In the genomic region with DNA sequence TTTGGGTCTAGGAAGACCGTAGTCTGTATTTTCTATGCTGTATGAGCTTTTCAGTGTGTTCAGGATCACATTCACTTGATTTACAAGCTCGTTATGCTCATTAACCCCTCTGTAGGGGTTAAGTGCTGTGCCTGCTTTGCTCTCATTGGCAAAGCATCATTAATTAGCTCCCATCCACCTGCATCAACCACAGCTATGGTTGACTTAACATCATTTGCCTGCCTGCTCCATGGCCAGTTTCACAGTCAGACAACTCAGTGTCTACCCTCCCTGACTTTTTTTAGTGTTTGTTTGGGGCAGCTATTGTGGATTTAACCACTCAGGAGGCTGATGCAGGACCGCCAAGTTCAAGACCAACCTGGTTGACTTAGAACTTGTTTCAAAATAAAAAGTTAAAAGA, we compare ENCODE assay signal across 16 mouse cellular contexts.
"Had no signal": no experiment of that assay in that cellular context is flagged by ENCODE, and none has a peak within 500 bp of the region (broad histone marks: within the 10 kb centered on the region; RNA-seq: fewer than 3 reads in every experiment).

No protein-coding gene starts in this region.

- H3K27me3 ChIP-seq: limb, embryonic 12.5 days; limb, embryonic 15.5 days had no signal

- H3K9ac ChIP-seq: limb, embryonic 12.5 days; limb, embryonic 15.5 days had no signal

- ATAC-seq: intestine, postnatal 0 days had no signal

- H3K36me3 ChIP-seq: limb, embryonic 12.5 days had no signal

- DNase-seq: kidney, adult 2 months; kidney, postnatal 4 days; left cerebral cortex, postnatal 4 days; lung, adult 2 months; lung, postnatal 14 days; lung, postnatal 4 days; midbrain, embryonic 14.5 days; right cerebral cortex, adult 18-20 months; right cerebral cortex, postnatal 14 days; right cerebral cortex, postnatal 4 days; thymus, postnatal 25 days had no signal

- H3K4me3 ChIP-seq: limb, embryonic 12.5 days; limb, embryonic 15.5 days had no signal

- H3K4me2 ChIP-seq: limb, embryonic 12.5 days; limb, embryonic 15.5 days; liver, embryonic 11.5 days; midbrain, embryonic 11.5 days had no signal

- H3K4me1 ChIP-seq: limb, embryonic 12.5 days; limb, embryonic 15.5 days had no signal

- H3K9me3 ChIP-seq: limb, embryonic 12.5 days; limb, embryonic 15.5 days had no signal

- H3K27ac ChIP-seq: limb, embryonic 12.5 days; limb, embryonic 15.5 days had no signal
